In the genomic region with DNA sequence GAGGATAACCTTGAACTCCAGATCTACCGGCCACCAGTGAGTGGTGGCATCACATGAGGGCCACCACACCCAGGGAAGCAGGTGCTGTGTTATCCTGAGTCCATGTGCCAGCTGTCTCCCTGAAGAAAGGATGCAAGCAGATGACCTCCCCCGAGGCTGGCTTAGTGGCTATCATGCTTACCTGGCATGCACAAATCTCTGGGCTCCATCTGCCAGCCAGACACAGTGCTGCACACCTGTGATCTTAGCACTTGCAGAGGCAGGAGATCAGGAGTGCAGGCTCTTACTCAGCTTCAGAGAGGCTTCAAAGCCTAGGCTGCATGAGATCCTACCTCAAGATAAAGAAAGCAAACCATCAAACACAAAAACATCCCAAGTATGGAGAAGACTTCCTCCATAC, we compare ENCODE assay signal across 14 mouse cellular contexts. TPM values are rescaled to one million over a fixed set of nuclear protein-coding genes. Genes with fewer than 3 reads are reported as not detected.
DNase-seq lines count a peak whose midpoint lies in the region; ATAC-seq and TF ChIP-seq lines count a peak whose summit lies in the region.
"Had no signal": no experiment of that assay in that cellular context is flagged by ENCODE, and none has a peak within 500 bp of the region (broad histone marks: within the 10 kb centered on the region; RNA-seq: fewer than 3 reads in every experiment).

No protein-coding gene starts in this region.

- H3K36me3 ChIP-seq in heart, embryonic 14.5 days (ENCODE audit: control insufficient read depth, insufficient read depth, low read length), result peaks cover 10% of the 10 kb centered on the region
- no peaks in the 10 kb centered on the region for H3K36me3 ChIP-seq in lung, postnatal 0 days (ENCODE audit: insufficient read depth, low read length)

- H3K9ac ChIP-seq in heart, embryonic 14.5 days (ENCODE audit: low read length), result no peak overlapping the region
- no peak overlapping the region for H3K9ac ChIP-seq in lung, postnatal 0 days (replicated peaks; ENCODE audit: low read depth)

- TF ChIP-seq EP300 in lung, postnatal 0 days (IDR thresholded peaks at IDR 0.05), result no peak

- 0 out of 4 replicates have a peak overlapping the region, but pooled peaks have one; percentile 25 to 36 for H3K27ac ChIP-seq in heart, embryonic 14.5 days (replicated peaks in 1 of 2; ENCODE audit: control insufficient read depth in 1 of 2, insufficient read depth in 1 of 2, low read depth in 2 of 2, low read length in 2 of 2)
- H3K27ac ChIP-seq in lung, postnatal 0 days (ENCODE audit: low read length), result peak overlapping the region; percentile 47
- H3K27ac ChIP-seq in cortical plate, adult 2 months (ENCODE audit: insufficient read depth, low read length), result peak overlapping the region; percentile 28; the same call in 1 of the 2 replicates
- H3K27ac ChIP-seq: macrophage had no signal

- 74% methylated on average over 2 of the region's 2 CpGs for WGBS in heart, embryonic 14.5 days
- 73% methylated on average over 2 of the region's 2 CpGs for WGBS in lung, postnatal 0 days

- TF ChIP-seq POLR2A in cortical plate, adult 2 months (IDR thresholded peaks at IDR 0.05; ENCODE audit: extremely low read depth, insufficient read depth, low read length), result no peak

- peaks cover 16 to 27% of the 10 kb centered on the region in 2 experiments for H3K4me1 ChIP-seq in heart, embryonic 14.5 days (ENCODE audit: control insufficient read depth in 2 of 2, insufficient read depth in 2 of 2, low read length in 2 of 2)
- H3K4me1 ChIP-seq in lung, postnatal 0 days (ENCODE audit: insufficient read depth, low read depth, low read length), result peaks cover 21% of the 10 kb centered on the region
- H3K4me1 ChIP-seq in cortical plate, adult 2 months (ENCODE audit: control insufficient read depth, insufficient read depth, low read length), result peaks cover 12% of the 10 kb centered on the region

- ATAC-seq in heart, embryonic 14.5 days (ENCODE audit: insufficient number of reproducible peaks, insufficient read depth, low FRiP score, low read depth), result no peak
- ATAC-seq in lung, postnatal 0 days, result no peak

- H3K4me2 ChIP-seq in heart, embryonic 14.5 days (ENCODE audit: low read length), result no peak overlapping the region
- H3K4me2 ChIP-seq in lung, postnatal 0 days (replicated peaks; ENCODE audit: low read depth, low read length), result no peak overlapping the region

- no peak overlapping the region for H3K4me3 ChIP-seq in heart, embryonic 14.5 days (ENCODE audit: control insufficient read depth in 1 of 2, insufficient read depth in 1 of 2, low read depth in 1 of 2, low read length in 2 of 2)
- no peak overlapping the region for H3K4me3 ChIP-seq in lung, postnatal 0 days (ENCODE audit: low read depth, low read length)
- H3K4me3 ChIP-seq in cortical plate, adult 2 months (ENCODE audit: insufficient read depth, low read length), result no peak overlapping the region

- DNase-seq in heart, adult 11 months, result no peak
- DNase-seq in lung, postnatal 0 days (ENCODE audit: low spot score), result no peak
- DNase-seq in lung, postnatal 14 days, result no peak
- DNase-seq in thymus, postnatal 14 days, result peak; percentile 53
- DNase-seq in left cerebral cortex, adult 11 months (ENCODE audit: low spot score), result no peak
- DNase-seq in adrenal gland, adult 8-10 months, result no peak
- DNase-seq: adrenal gland, postnatal 25 days; heart, postnatal 36 days; layer of hippocampus, postnatal 36 days; liver had no signal

- no peaks in the 10 kb centered on the region for H3K9me3 ChIP-seq in heart, embryonic 14.5 days (ENCODE audit: control insufficient read depth, low read length)
- no peaks in the 10 kb centered on the region for H3K9me3 ChIP-seq in lung, postnatal 0 days (ENCODE audit: low read length)

- TF ChIP-seq CTCF in lung, postnatal 0 days (IDR thresholded peaks at IDR 0.05), result no peak
- no peak for TF ChIP-seq CTCF in cortical plate, adult 2 months (IDR thresholded peaks at IDR 0.05; ENCODE audit: extremely low read depth, insufficient read depth, low read length)

- H3K27me3 ChIP-seq in heart, embryonic 14.5 days (ENCODE audit: control insufficient read depth, insufficient read depth, low read length), result no peaks in the 10 kb centered on the region
- H3K27me3 ChIP-seq in lung, postnatal 0 days (replicated peaks; ENCODE audit: insufficient read depth, low read length), result no peaks in the 10 kb centered on the region
- H3K27me3 ChIP-seq: CH12.LX had no signal

RNA-seq across cellular contexts. Expression of gene Dnm2, which starts 25.0 kb away (rescaled TPM):
- 57.1 and 58.2 TPM in 2 replicates for polyA plus RNA-seq in heart, embryonic 14.5 days (2014; fragmentation: Nextera tagmentation; extraction: Ambion mirVana)
- 79.8 and 81.1 TPM in 2 replicates for polyA plus RNA-seq in lung, postnatal 0 days (2015; fragmentation: Nextera tagmentation; extraction: Ambion mirVana)
- polyA plus RNA-seq in cortical plate, adult 2 months (2012; rRNA removed), result 60.8 and 67.9 TPM in 2 replicates
- total RNA-seq in adrenal gland, adult 8-10 months (2022), result 100 to 1,000 TPM; 106 to 132 (median 114) TPM

RNA-seq across cellular contexts. Expression of gene Qtrt1, which starts 38.1 kb away (rescaled TPM):
- polyA plus RNA-seq in heart, embryonic 14.5 days (2014; fragmentation: Nextera tagmentation; extraction: Ambion mirVana), result 22.7 and 24.3 TPM in 2 replicates
- polyA plus RNA-seq in lung, postnatal 0 days (2015; fragmentation: Nextera tagmentation; extraction: Ambion mirVana), result 17.4 and 20.6 TPM in 2 replicates
- polyA plus RNA-seq in cortical plate, adult 2 months (2012; rRNA removed), result 42.5 and 43.8 TPM in 2 replicates
- total RNA-seq in adrenal gland, adult 8-10 months (2022), result 10 to 100 TPM; 18.2 to 23.4 (median 19.0) TPM
